Mouse (Mus musculus) bone marrow, adult 2 months (tissue): ENCODE measurements around the gene Scn5a.

Source experiments
- CTCF ChIP-seq: fragments of 200-500 bp; IDR thresholded peaks from 2 replicates; pipeline ENCODE4 v1.5.1; 2011; ENCODE audit warnings: low read length, control low read depth; ENCODE audit not compliant: control insufficient read depth, insufficient read depth
- POLR2A ChIP-seq: fragments of 200-500 bp; IDR thresholded peaks from 2 replicates; pipeline ENCODE4 v1.6.1; 2011; ENCODE audit warnings: low read depth, mild to moderate bottlenecking, control low read depth, low read length, borderline replicate concordance; ENCODE audit not compliant: control insufficient read depth

GRCm38 (mm10) chr9:119517467-119517866 lies 61.3 kb downstream of the Scn5a start:
- TF ChIP-seq CTCF (no peak), POLR2A (no peak)
